Mouse (Mus musculus) G1E (cell line): ENCODE data around the gene Camk2g. TPM values are rescaled to one million over a fixed set of nuclear protein-coding genes. Genes with fewer than 3 reads are reported as not detected.

Source experiments
- ATAC-seq: 2 replicates; pipeline ENCODE4 v1.8.0; 2016; ENCODE audit warnings: mild to moderate bottlenecking; ENCODE audit not compliant: insufficient number of reproducible peaks, poor library complexity, low FRiP score, severe bottlenecking; ENCODE audit errors: extremely low read depth
- DNase-seq: peaks from one replicate; pipeline ENCODE4 v3.0.0; 2012; ENCODE audit warnings: low spot score
- H3K27me3 ChIP-seq: 2 replicates; pipeline ENCODE4 v1.6.1; 2012; ENCODE audit warnings: mild to moderate bottlenecking, low read length, inconsistent platforms; ENCODE audit not compliant: insufficient read depth
- H3K36me3 ChIP-seq: replicated peaks from 2 replicates; pipeline ENCODE3; 2012; ENCODE audit warnings: mild to moderate bottlenecking, inconsistent platforms
- H3K4me1 ChIP-seq: 2 replicates; pipeline ENCODE4 v1.6.1; 2012; ENCODE audit warnings: low read depth, low read length, inconsistent platforms, mixed read lengths; ENCODE audit not compliant: insufficient read depth
- H3K4me3 ChIP-seq: 2 replicates; pipeline ENCODE4 v1.5.1; 2012; ENCODE audit warnings: low read depth, mild to moderate bottlenecking, inconsistent platforms, low read length, moderate library complexity, mixed read lengths
- H3K9me3 ChIP-seq: replicated peaks from 2 replicates; pipeline ENCODE4 v1.6.1; 2012; ENCODE audit warnings: inconsistent platforms
- CTCF ChIP-seq: IDR thresholded peaks from 2 replicates; pipeline ENCODE4 v1.5.1; 2012; ENCODE audit warnings: low read depth, low read length, inconsistent platforms, mixed read lengths
- GATA1 ChIP-seq: IDR thresholded peaks from 2 replicates; pipeline ENCODE4 v1.6.1; 2012; ENCODE audit warnings: borderline replicate concordance, low read length, inconsistent platforms, mixed read lengths
- GATA2 ChIP-seq: IDR thresholded peaks from 2 replicates; pipeline ENCODE4 v1.6.1; 2012; ENCODE audit warnings: low read depth, low read length, inconsistent platforms, borderline replicate concordance
- POLR2AphosphoS5 ChIP-seq: IDR thresholded peaks from 2 replicates; pipeline ENCODE4 v1.6.1; 2012; ENCODE audit warnings: low read depth, low read length, inconsistent platforms; ENCODE audit not compliant: insufficient replicate concordance
- TAL1 ChIP-seq: conservative IDR thresholded peaks from 2 replicates; pipeline ENCODE4 v1.6.1; 2012; ENCODE audit warnings: low read depth, low read length, inconsistent platforms, mixed read lengths
- polyA plus RNA-seq: library from polyadenylated mRNA; stranded (reverse); fragments of >175 nt; gene quantifications from 2 replicates; pipeline ENCODE4 v1.2.3, GENCODE M21; 2012
- total RNA-seq, 2 experiments: library from RNA; stranded (forward) in 1 of 2; stranded (reverse) in 1 of 2; fragments of 200-1000 nt in 1 of 2; fragments of >200 nt in 1 of 2; fragmentation: Nextera tagmentation in 1 of 2; gene quantifications; 2 replicates each; pipeline ENCODE4 v1.2.3; 2014 to 2017

Gene Camk2g
- total and polyA plus RNA-seq, 3 experiments = 30.3 to 37.4 (median 35.9) TPM

DNA sequence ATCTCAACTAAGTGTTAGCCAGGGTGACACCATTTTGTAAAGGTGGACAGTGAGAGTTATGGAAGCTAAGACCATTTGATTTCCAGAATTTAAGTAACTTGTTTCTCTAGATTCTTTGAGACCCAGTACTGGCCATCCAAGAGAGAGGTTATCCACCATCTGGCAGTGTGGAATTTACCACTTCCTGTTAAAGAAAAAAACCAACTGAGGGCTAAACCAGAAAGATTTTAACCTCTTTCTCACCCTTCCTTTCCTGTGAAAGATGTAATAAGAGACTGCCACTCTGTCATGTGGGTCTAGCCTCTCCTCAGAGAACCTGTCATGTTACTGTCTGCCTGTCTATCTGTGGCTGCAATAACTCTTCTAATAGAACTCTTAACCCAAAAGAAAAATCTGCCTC is 15.9 kb upstream of the Camk2g start:
- Histone ChIP-seq H3K4me3 (no peak overlapping the region), H3K4me1 (no peaks in the 10 kb centered on the region; the same call in 1 of the 2 replicates), H3K9me3 (no peaks in the 10 kb centered on the region), H3K27me3 (peaks cover 59% of the 10 kb centered on the region), H3K36me3 (no peaks in the 10 kb centered on the region)
- ATAC-seq (no peak), DNase-seq (no peak)
- TF ChIP-seq GATA1 (no peak), CTCF (no peak), GATA2 (no peak), POLR2AphosphoS5 (no peak), TAL1 (no peak)

- TF ChIP-seq POLR2AphosphoS5 (no peak), CTCF (no peak), GATA2 (no peak), TAL1 (no peak), GATA1 (no peak)
- peaks cover 3% of the 10 kb centered on the region; the same call in 1 of the 2 replicates for H3K4me1 ChIP-seq
- no peak overlapping the region for H3K4me3 ChIP-seq
- ATAC-seq (no peak), DNase-seq (no peak)
- H3K9me3 ChIP-seq = no peaks in the 10 kb centered on the region
- no peaks in the 10 kb centered on the region for H3K36me3 ChIP-seq
- H3K27me3 ChIP-seq = peaks cover 60% of the 10 kb centered on the region
Observed at GRCm38 (mm10) chr14:20809349-20809748, 15.5 kb upstream of the Camk2g start.

DNA sequence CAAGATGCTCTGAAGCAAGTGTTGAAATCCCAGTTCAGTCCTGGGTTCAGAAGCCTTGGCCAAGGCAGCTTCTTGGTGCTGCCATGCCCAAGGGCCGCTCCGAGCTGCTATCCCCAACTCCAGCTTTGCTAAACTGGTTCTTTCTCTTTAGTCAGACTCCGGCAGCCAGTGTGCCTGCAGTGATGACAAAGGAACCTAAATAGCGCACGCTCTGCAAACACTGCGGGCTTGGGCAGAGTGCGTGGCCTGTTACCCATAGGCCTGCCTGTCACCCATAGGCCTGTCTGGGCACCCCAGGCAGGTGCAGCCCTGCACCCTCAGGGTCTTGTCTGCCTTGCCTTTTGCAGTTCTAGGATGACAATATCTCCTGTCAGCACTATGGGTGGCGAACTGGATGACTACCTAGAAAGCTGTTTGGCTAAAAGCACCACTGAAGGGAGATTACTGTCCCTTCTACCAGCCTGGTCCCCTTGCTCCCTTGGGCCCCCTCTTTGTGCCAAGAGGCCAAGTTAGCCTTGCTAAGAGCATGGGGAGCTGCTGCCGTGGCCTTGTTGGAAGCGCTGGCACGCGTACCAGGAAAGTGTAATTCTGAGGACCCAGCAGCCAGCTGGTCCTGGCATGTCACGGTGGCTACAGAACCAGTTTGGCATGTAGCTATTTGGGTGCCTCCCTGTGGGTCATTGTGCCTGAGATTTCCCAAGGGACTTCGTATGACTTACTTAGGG is 12.4 kb upstream of the Camk2g start:
- ATAC-seq (no peak), DNase-seq (no peak)
- Histone ChIP-seq H3K27me3 (peaks cover 43% of the 10 kb centered on the region), H3K9me3 (no peaks in the 10 kb centered on the region), H3K36me3 (no peaks in the 10 kb centered on the region), H3K4me1 (peaks cover 8% of the 10 kb centered on the region; the same call in 1 of the 2 replicates), H3K4me3 (no peak overlapping the region)
- TF ChIP-seq GATA1 = no peak
- no peak for TF ChIP-seq POLR2AphosphoS5
- no peak for TF ChIP-seq GATA2
- TF ChIP-seq CTCF = no peak
- TF ChIP-seq TAL1 = no peak

DNA sequence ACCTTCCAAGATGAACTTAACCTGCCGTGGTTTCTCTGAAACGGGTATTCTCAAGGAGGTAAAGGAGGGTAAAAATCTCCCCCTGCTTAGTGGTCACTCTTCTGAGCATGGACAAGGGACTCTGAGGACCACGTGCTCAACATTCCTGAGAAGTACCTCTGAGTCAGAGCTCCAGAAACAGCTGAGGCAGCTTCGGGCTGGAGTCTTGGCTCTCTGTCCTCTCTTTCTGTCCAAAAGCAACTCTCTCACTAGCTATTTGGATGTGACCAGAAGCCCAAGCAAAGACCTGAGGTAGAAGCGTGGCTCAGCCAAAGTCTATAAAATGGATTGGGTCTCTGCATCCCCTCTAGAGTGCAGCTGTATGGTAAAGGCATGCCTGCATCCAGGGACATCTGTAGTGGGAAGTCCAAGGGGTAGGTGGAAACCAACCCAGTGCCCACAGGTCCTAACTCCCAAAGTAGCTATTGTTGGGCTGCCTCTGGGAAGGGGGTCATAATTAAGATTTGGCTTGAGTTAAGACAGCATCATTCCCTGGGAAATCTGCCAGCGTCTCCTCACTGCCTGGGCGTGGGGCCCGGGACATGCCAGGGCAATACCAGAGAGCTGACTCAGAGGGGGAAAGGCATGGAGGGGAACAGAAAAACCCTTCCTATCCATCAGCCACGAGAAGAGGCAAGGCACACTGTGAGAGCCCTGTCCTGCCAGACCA is 11.2 kb upstream of the Camk2g start:
- TF ChIP-seq CTCF (no peak), POLR2AphosphoS5 (no peak), GATA1 (no peak), TAL1 (no peak), GATA2 (no peak)
- DNase-seq = no peak
- Histone ChIP-seq H3K4me3 (no peak overlapping the region), H3K27me3 (peaks cover 39% of the 10 kb centered on the region), H3K36me3 (no peaks in the 10 kb centered on the region), H3K9me3 (no peaks in the 10 kb centered on the region), H3K4me1 (peaks cover 8% of the 10 kb centered on the region; the same call in 1 of the 2 replicates)
- ATAC-seq = no peak

- Histone ChIP-seq H3K27me3 (peaks cover 39% of the 10 kb centered on the region), H3K9me3 (no peaks in the 10 kb centered on the region), H3K4me3 (no peak overlapping the region), H3K36me3 (no peaks in the 10 kb centered on the region), H3K4me1 (peaks cover 8% of the 10 kb centered on the region; the same call in 1 of the 2 replicates)
- no peak for DNase-seq
- no peak for TF ChIP-seq CTCF
- TF ChIP-seq TAL1 = no peak
- TF ChIP-seq POLR2AphosphoS5 = no peak
- no peak for TF ChIP-seq GATA1
- TF ChIP-seq GATA2 = no peak
- ATAC-seq = no peak
Observed at GRCm38 (mm10) chr14:20804481-20804880, 10.6 kb upstream of the Camk2g start.

GRCm38 (mm10) chr14:20803606-20803938 is 9.7 kb upstream of the Camk2g start:
- Histone ChIP-seq H3K4me3 (no peak overlapping the region), H3K9me3 (no peaks in the 10 kb centered on the region), H3K36me3 (no peaks in the 10 kb centered on the region), H3K27me3 (peaks cover 36% of the 10 kb centered on the region), H3K4me1 (peaks cover 11% of the 10 kb centered on the region)
- no peak for ATAC-seq
- TF ChIP-seq CTCF = peak; percentile 97
- TF ChIP-seq GATA1 = no peak
- DNase-seq = peak; percentile 43
